Mouse (Mus musculus) layer of hippocampus, adult 8-10 months (tissue): ENCODE results near the gene Gm28168. TPM values are rescaled to one million over a fixed set of nuclear protein-coding genes. Genes with fewer than 3 reads are reported as not detected.
"Not testable (repeated sequence)": the region's sequence is repeated elsewhere in the genome, so short reads cannot be mapped to it uniquely, and the experiment has no call there.

Source experiments
- DNase-seq, 2 experiments: peaks; one replicate each; pipeline ENCODE4 v3.0.0; 2022; ENCODE audit warnings: low spot score in 2 of 2
- total RNA-seq, 4 experiments: library from RNA; stranded (reverse); gene quantifications; 2 replicates each; pipeline ENCODE4 v1.2.4; 2022

The Gm28168 gene
- total RNA-seq, result not detected

DNA sequence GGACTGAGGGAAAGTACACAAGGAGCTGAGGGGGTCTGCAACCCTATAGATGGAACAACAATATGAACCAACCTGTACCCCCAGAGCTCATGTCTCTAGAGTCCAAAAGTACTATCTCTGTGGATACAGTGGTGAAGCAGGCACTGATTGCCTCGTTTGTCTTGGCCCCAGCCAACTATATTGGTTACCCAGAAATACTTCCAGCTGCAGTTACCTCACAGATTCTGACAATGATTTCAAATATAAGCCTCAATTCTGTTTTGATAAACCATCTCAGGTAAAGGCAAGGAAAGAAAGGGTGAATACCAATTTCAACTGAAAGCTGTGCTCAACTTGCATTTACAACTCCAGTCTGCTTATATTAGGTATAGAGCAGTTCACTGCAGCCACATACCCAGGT, at the start of gene Gm28168:
TSS of gene Gm28168 (plus strand) at position 301 of the 400 bp plus-strand sequence.
- not testable (repeated sequence) for DNase-seq

GRCm38 (mm10) chr1:117965639-117966038, 37.8 kb downstream of the Gm28168 start, which contains the start of gene Gm7145:
Gene Gm7145 (plus strand): TSS chr1:117965939.
- DNase-seq, result no peak

Other genes with a start within 250 kb of the Gm28168 start
- not detected for gene Gm28363, start 230.9 kb upstream of the Gm28168 start, total RNA-seq
- gene B020011L13Rik, start 146.9 kb upstream of the Gm28168 start, total RNA-seq, result not detected
- not detected for gene Gm28360, start 97.9 kb upstream of the Gm28168 start, total RNA-seq
- not detected for gene Gm7145, start 37.9 kb downstream of the Gm28168 start, total RNA-seq
- not detected for gene Gm29106, start 248.5 kb downstream of the Gm28168 start, total RNA-seq